Mouse (Mus musculus): ENCODE data around the gene Nav2.

- TF ChIP-seq CTCF (IDR thresholded peaks at IDR 0.05; ENCODE audit: low read depth, low read length) (no peak), POLR2AphosphoS5 (IDR thresholded peaks at IDR 0.05; ENCODE audit: insufficient replicate concordance, low read depth, low read length) (no peak), GATA1 (IDR thresholded peaks at IDR 0.05; ENCODE audit: borderline replicate concordance, low read length) (no peak), TAL1 (conservative IDR thresholded peaks at IDR 0.05; ENCODE audit: low read depth, low read length) (no peak)
Measured at GRCm38 (mm10) chr7:49471278-49471677, 562.8 kb downstream of the Nav2 start.
